Mouse (Mus musculus): Measurements from ENCODE around the gene Bach1. TPM values are rescaled to one million over a fixed set of nuclear protein-coding genes. Genes with fewer than 3 reads are reported as not detected.
A peak's percentile ranks its signal among the peaks of the same experiment; 100 is the strongest.

Gene Bach1
- polyA plus RNA-seq, 1 experiment from 2014 or later, result 30.2 TPM

DNA sequence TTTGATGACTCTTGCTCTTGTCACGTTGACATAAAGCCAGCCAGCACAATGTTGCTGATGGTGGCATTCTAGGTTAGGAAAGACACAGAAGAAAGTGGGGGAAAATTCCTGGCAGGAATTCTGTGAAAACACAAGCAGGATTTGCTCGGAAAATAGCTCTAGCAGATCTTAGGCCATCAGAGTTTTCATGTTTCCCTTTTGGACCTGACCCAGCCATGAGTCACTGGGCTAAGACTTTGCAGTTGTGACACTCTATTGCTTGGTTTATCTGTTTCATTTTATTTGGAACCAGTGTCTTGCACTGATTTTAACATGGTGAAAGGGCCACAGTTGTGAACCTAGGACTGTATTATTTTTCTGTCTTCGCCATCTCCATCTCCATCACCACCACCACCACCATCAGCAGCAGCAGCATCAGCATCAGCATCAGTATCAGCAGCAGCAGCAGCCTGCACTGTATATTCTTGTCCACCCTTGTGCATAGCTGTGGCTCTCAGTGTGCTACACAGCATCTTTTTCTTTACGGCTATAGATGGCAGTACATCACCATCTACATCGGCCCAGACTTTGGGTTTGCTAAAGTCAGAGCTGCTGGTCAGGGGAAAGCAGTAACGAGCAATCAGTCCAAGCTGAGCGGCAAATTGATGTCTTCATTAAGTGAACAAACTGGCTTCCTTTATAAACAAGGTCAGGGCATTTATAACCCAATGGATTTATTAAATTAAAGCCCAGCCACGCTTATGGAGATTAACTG is 46.6 kb downstream of the Bach1 start:
- no peak for DNase-seq (ENCODE audit: low spot score)
- Histone ChIP-seq H3K36me3 (ENCODE audit: control insufficient read depth, insufficient read depth, low read length) (no peaks in the 10 kb centered on the region), H3K4me2 (replicated peaks; ENCODE audit: low read depth, low read length) (no peak overlapping the region), H3K27ac (ENCODE audit: low read depth, low read length) (no peak overlapping the region), H3K9ac (ENCODE audit: low read depth, low read length) (no peak overlapping the region), H3K4me1 (replicated peaks; ENCODE audit: control insufficient read depth, insufficient read depth, low read length) (no peaks in the 10 kb centered on the region), H3K9me3 (ENCODE audit: control insufficient read depth, low read length) (no peaks in the 10 kb centered on the region), H3K4me3 (ENCODE audit: low read depth, low read length) (no peak overlapping the region), H3K27me3 (ENCODE audit: control insufficient read depth, insufficient read depth, low read length) (no peaks in the 10 kb centered on the region)
- ATAC-seq (ENCODE audit: low FRiP score), result no peak
- WGBS, result 84% methylated on average over 8 of the region's 8 CpGs

DNA sequence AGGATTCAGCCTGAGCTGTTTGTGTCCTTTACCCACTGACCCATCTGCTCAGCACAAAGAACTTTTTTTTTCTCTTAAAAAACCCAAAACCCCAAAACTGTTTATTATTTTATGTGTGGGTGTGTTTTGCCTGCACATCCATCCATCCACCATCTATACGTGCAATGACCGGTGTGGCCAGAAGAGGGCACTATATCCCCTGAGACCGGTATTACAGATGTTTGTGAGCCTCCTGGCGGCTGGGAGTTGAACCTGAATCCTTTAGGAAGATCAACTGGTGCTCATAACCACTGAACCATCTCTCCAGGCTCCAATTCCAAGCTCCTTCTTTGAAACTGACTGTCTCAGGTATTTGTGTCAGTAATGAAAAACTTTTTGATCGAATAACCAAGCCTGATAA is 48.0 kb downstream of the Bach1 start:
- Histone ChIP-seq H3K27ac (ENCODE audit: low read depth, low read length) (no peak overlapping the region), H3K4me1 (replicated peaks; ENCODE audit: control insufficient read depth, insufficient read depth, low read length) (no peaks in the 10 kb centered on the region), H3K4me2 (replicated peaks; ENCODE audit: low read depth, low read length) (no peak overlapping the region), H3K27me3 (ENCODE audit: control insufficient read depth, insufficient read depth, low read length) (no peaks in the 10 kb centered on the region), H3K9ac (ENCODE audit: low read depth, low read length) (no peak overlapping the region), H3K4me3 (ENCODE audit: low read depth, low read length) (no peak overlapping the region), H3K36me3 (ENCODE audit: control insufficient read depth, insufficient read depth, low read length) (no peaks in the 10 kb centered on the region), H3K9me3 (ENCODE audit: control insufficient read depth, low read length) (no peaks in the 10 kb centered on the region)
- no peak for ATAC-seq (ENCODE audit: low FRiP score)
- DNase-seq (ENCODE audit: low spot score), result peak; percentile 76
- 27% methylated on average over 5 of the region's 5 CpGs for WGBS

DNA sequence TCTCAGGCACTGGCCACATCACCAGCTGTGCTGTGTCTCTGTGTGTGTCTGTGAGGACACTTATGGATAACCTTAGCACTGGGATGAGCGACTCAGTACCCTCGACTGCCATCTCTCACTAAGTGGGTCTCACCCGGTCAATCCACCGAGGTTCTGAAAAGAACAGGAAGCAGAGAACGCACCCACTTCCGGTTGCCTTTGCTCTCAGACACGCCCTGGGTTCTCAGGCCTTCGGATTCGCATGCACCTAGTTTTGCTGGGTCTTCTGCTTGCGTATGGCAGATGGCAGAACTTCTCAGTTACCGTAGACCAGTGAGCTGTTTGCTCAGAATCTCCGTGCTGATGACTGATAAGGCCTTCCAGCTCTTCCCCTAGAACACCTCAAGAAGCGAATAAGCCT is 52.5 kb downstream of the Bach1 start:
- H3K4me1 ChIP-seq (replicated peaks; ENCODE audit: control insufficient read depth, insufficient read depth, low read length), result no peaks in the 10 kb centered on the region
- H3K4me3 ChIP-seq (ENCODE audit: low read depth, low read length), result no peak overlapping the region
- H3K36me3 ChIP-seq (ENCODE audit: control insufficient read depth, insufficient read depth, low read length), result no peaks in the 10 kb centered on the region
- H3K9me3 ChIP-seq (ENCODE audit: control insufficient read depth, low read length), result no peaks in the 10 kb centered on the region
- no peak overlapping the region for H3K27ac ChIP-seq (ENCODE audit: low read depth, low read length)
- no peak for DNase-seq (ENCODE audit: low spot score)
- no peaks in the 10 kb centered on the region for H3K27me3 ChIP-seq (ENCODE audit: control insufficient read depth, insufficient read depth, low read length)
- WGBS, result 92% methylated on average over 13 of the region's 13 CpGs
- no peak overlapping the region for H3K4me2 ChIP-seq (replicated peaks; ENCODE audit: low read depth, low read length)
- ATAC-seq (ENCODE audit: low FRiP score), result no peak
- no peak overlapping the region for H3K9ac ChIP-seq (ENCODE audit: low read depth, low read length)

DNA sequence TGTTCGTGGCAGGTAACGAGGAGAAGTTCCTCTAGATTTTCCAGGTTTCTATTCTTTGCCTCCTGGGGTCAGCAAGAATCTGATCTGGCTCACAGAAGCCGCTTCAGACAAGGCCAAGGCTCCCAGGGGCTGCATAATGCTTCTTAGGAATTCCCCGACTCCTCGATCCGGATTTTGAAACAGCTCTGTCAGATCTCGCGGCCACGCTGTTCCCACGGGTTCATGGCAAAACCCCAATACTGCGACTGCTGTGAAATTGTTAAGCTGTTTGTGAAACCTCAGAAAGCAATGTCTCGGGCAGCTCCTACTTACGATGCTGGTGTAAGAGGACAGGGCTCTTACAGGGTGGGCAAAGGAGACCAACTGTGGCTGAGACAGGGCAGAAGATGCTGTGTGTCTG is 53.7 kb downstream of the Bach1 start:
- Histone ChIP-seq H3K27me3 (ENCODE audit: control insufficient read depth, insufficient read depth, low read length) (no peaks in the 10 kb centered on the region), H3K9ac (ENCODE audit: low read depth, low read length) (no peak overlapping the region), H3K36me3 (ENCODE audit: control insufficient read depth, insufficient read depth, low read length) (no peaks in the 10 kb centered on the region), H3K4me3 (ENCODE audit: low read depth, low read length) (no peak overlapping the region), H3K4me1 (replicated peaks; ENCODE audit: control insufficient read depth, insufficient read depth, low read length) (no peaks in the 10 kb centered on the region), H3K4me2 (replicated peaks; ENCODE audit: low read depth, low read length) (no peak overlapping the region), H3K27ac (ENCODE audit: low read depth, low read length) (no peak overlapping the region), H3K9me3 (ENCODE audit: control insufficient read depth, low read length) (no peaks in the 10 kb centered on the region)
- no peak for ATAC-seq (ENCODE audit: low FRiP score)
- 69% methylated on average over 13 of the region's 13 CpGs for WGBS
- DNase-seq (ENCODE audit: low spot score), result no peak

DNA sequence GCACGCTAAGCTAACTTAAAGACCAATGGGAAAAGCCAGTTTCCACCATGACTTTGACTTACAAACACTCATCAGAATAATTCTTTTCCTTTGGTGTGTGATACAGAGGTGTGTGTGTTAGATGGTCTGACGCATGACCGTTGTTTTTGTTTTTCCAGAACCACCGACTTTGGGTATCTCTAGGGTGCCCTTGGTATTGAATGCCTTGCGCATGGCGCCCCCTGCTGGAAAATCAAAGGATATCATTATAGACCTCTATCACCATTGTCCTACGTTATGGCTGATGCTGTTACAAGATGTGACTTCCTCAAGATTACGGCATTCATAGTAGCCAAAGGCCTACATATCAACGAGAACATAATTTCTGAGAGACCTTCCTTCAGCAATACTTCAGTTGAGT is 56.1 kb downstream of the Bach1 start:
- no peak overlapping the region for H3K27ac ChIP-seq (ENCODE audit: low read depth, low read length)
- H3K9me3 ChIP-seq (ENCODE audit: control insufficient read depth, low read length), result no peaks in the 10 kb centered on the region
- no peak overlapping the region for H3K4me2 ChIP-seq (replicated peaks; ENCODE audit: low read depth, low read length)
- H3K27me3 ChIP-seq (ENCODE audit: control insufficient read depth, insufficient read depth, low read length), result no peaks in the 10 kb centered on the region
- H3K4me1 ChIP-seq (replicated peaks; ENCODE audit: control insufficient read depth, insufficient read depth, low read length), result no peaks in the 10 kb centered on the region
- no peak overlapping the region for H3K4me3 ChIP-seq (ENCODE audit: low read depth, low read length)
- WGBS, result 67% methylated on average over 9 of the region's 9 CpGs
- DNase-seq (ENCODE audit: low spot score), result peak; percentile 58
- ATAC-seq (ENCODE audit: low FRiP score), result peak; percentile 60; the same call in 1 of the 2 replicates
- H3K9ac ChIP-seq (ENCODE audit: low read depth, low read length), result no peak overlapping the region
- no peaks in the 10 kb centered on the region for H3K36me3 ChIP-seq (ENCODE audit: control insufficient read depth, insufficient read depth, low read length)

DNA sequence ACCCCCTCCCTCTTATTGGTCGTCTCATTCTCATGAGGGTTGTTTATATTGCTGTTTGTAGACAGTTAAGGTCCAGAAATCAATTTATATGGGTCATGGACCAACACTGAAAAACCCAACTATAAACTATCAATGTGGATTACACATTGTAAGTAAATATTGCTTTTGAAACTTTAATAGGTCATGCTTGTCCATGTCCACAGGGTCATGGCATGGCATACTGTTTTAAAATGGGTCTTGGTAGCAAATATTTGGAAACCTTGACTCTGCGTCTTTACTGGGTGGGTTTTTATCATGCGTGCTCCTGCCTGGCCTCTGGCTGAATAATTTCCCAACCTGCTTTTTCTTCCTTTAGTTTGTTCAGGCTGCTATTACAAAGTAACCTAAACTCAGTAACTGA is 57.2 kb downstream of the Bach1 start:
- no peaks in the 10 kb centered on the region for H3K27me3 ChIP-seq (ENCODE audit: control insufficient read depth, insufficient read depth, low read length)
- no peak overlapping the region for H3K9ac ChIP-seq (ENCODE audit: low read depth, low read length)
- H3K27ac ChIP-seq (ENCODE audit: low read depth, low read length), result no peak overlapping the region
- no peak overlapping the region for H3K4me3 ChIP-seq (ENCODE audit: low read depth, low read length)
- no peaks in the 10 kb centered on the region for H3K4me1 ChIP-seq (replicated peaks; ENCODE audit: control insufficient read depth, insufficient read depth, low read length)
- no peaks in the 10 kb centered on the region for H3K9me3 ChIP-seq (ENCODE audit: control insufficient read depth, low read length)
- 86% methylated on average over 3 of the region's 3 CpGs for WGBS
- ATAC-seq (ENCODE audit: low FRiP score), result no peak
- no peak overlapping the region for H3K4me2 ChIP-seq (replicated peaks; ENCODE audit: low read depth, low read length)
- no peak for DNase-seq (ENCODE audit: low spot score)
- no peaks in the 10 kb centered on the region for H3K36me3 ChIP-seq (ENCODE audit: control insufficient read depth, insufficient read depth, low read length)

DNA sequence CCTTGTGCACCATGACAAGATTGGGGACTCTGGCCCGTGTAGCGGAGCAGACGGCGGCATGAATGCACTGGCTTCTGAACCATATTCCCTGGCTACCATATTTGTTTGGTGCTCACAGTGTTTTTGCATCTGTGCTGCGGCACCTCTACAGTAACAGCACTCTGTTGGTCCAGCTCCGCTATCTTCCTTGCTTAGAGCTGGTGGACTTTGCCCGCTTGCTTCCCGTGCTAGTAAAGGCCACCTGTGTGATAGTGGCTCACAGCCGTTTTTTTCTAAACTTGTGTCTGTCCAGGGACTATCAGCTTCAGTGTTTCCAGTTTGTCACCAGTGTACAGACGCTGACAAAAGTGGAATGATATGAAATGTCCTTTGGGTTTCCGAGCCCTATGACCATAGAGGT is 59.3 kb downstream of the Bach1 start:
- Histone ChIP-seq H3K4me2 (replicated peaks; ENCODE audit: low read depth, low read length) (no peak overlapping the region), H3K9me3 (ENCODE audit: control insufficient read depth, low read length) (no peaks in the 10 kb centered on the region), H3K36me3 (ENCODE audit: control insufficient read depth, insufficient read depth, low read length) (no peaks in the 10 kb centered on the region), H3K27ac (ENCODE audit: low read depth, low read length) (no peak overlapping the region), H3K9ac (ENCODE audit: low read depth, low read length) (no peak overlapping the region), H3K27me3 (ENCODE audit: control insufficient read depth, insufficient read depth, low read length) (no peaks in the 10 kb centered on the region), H3K4me3 (ENCODE audit: low read depth, low read length) (no peak overlapping the region), H3K4me1 (replicated peaks; ENCODE audit: control insufficient read depth, insufficient read depth, low read length) (no peaks in the 10 kb centered on the region)
- ATAC-seq (ENCODE audit: low FRiP score), result no peak
- WGBS, result 95% methylated on average over 11 of the region's 11 CpGs
- no peak for DNase-seq (ENCODE audit: low spot score)

DNA sequence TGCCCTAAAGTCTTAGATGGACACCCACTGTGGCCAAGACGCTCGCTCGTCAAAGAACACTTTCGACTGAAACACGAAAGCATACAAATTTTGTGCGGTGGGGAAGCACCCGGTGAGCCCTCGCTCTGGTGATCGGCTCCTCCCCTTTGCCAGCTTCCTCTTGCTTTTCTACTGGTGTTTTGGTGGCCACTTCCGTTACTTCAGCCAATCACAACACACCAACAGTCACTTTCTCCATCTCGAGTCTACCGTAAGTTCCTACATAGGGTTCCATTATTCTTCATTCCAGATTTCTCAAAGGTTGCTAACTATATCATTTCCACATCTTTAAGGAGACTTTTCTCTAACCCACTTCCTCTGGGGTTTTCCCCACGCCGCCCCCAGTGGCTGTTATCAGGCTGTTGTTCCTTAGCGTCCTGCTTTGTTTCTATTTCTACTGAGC is 65.9 kb downstream of the Bach1 start:
- ATAC-seq (ENCODE audit: low FRiP score) (no peak), DNase-seq (ENCODE audit: low spot score) (no peak)
- Histone ChIP-seq H3K9ac (ENCODE audit: low read depth, low read length) (no peak overlapping the region), H3K27me3 (ENCODE audit: control insufficient read depth, insufficient read depth, low read length) (no peaks in the 10 kb centered on the region), H3K4me3 (ENCODE audit: low read depth, low read length) (no peak overlapping the region), H3K9me3 (ENCODE audit: control insufficient read depth, low read length) (no peaks in the 10 kb centered on the region), H3K4me2 (replicated peaks; ENCODE audit: low read depth, low read length) (no peak overlapping the region), H3K36me3 (ENCODE audit: control insufficient read depth, insufficient read depth, low read length) (no peaks in the 10 kb centered on the region), H3K4me1 (replicated peaks; ENCODE audit: control insufficient read depth, insufficient read depth, low read length) (no peaks in the 10 kb centered on the region), H3K27ac (ENCODE audit: low read depth, low read length) (no peak overlapping the region)
- 92% methylated on average over 15 of the region's 15 CpGs for WGBS

DNA sequence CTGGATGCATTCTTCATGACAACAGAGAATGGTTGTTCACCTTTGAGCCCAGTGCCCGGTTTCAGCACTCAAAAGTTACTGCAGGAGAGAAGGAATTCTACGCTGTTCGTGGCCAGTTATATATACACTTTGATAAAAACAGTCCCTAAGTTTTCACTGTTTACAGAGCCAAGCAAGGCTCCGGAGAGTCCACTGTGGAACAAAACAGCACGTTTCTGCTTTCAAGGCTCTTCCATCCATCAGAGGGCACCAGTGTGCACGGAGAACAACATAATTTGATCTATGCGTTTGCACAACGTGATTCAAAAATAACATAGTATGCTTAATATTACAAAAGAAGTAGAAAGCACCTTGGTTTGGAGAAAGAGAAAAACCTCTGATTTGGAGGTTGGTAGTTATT is 67.2 kb downstream of the Bach1 start:
- Histone ChIP-seq H3K4me2 (replicated peaks; ENCODE audit: low read depth, low read length) (no peak overlapping the region), H3K9ac (ENCODE audit: low read depth, low read length) (no peak overlapping the region), H3K4me1 (replicated peaks; ENCODE audit: control insufficient read depth, insufficient read depth, low read length) (no peaks in the 10 kb centered on the region), H3K27ac (ENCODE audit: low read depth, low read length) (no peak overlapping the region), H3K4me3 (ENCODE audit: low read depth, low read length) (no peak overlapping the region), H3K36me3 (ENCODE audit: control insufficient read depth, insufficient read depth, low read length) (no peaks in the 10 kb centered on the region), H3K27me3 (ENCODE audit: control insufficient read depth, insufficient read depth, low read length) (no peaks in the 10 kb centered on the region), H3K9me3 (ENCODE audit: control insufficient read depth, low read length) (no peaks in the 10 kb centered on the region)
- WGBS, result 76% methylated on average over 8 of the region's 8 CpGs
- no peak for ATAC-seq (ENCODE audit: low FRiP score)
- DNase-seq (ENCODE audit: low spot score), result no peak
